Mouse (Mus musculus): ENCODE measurements around the gene Iqcn.

- TF ChIP-seq POLR2A (IDR thresholded peaks at IDR 0.05; ENCODE audit: control insufficient read depth in 1 of 2, insufficient read depth in 1 of 2, low read depth in 1 of 2, low read length in 2 of 2, poor library complexity in 1 of 2) (no peak), USF1 (IDR thresholded peaks at IDR 0.05; ENCODE audit: low read depth, low read length) (no peak), MXI1 (IDR thresholded peaks at IDR 0.05; ENCODE audit: low read depth, low read length) (no peak), CTCF (IDR thresholded peaks at IDR 0.05 in 2 of 3, conservative IDR thresholded peaks at IDR 0.05 in 1 of 3; ENCODE audit: control insufficient read depth in 1 of 3, insufficient read depth in 1 of 3, low read depth in 2 of 3, low read length in 3 of 3, poor library complexity in 1 of 3, severe bottlenecking in 1 of 3) (no peak)
Measured at GRCm38 (mm10) chr8:70671615-70672324, 31.5 kb upstream of the Iqcn start.
